Mouse (Mus musculus) frontal cortex, postnatal 36 days (tissue): ENCODE measurements around the gene Slc8a2.
A peak's percentile ranks its signal among the peaks of the same experiment; 100 is the strongest.

ENCODE experiments used
- DNase-seq, 2 experiments: peaks; one replicate each; pipeline ENCODE4 v3.0.0; 2022; ENCODE audit warnings: low spot score in 2 of 2

Slc8a2 gene

GRCm38 (mm10) chr7:16129421-16129845, at the start of gene Slc8a2:
Gene Slc8a2, plus strand, starts transcription at chr7:16129826.
- peak; percentile 86 to 92 for DNase-seq

- DNase-seq, result no peak
These were observed 49.7 kb upstream of the Slc8a2 start for GRCm38 (mm10) chr7:16079947-16080346.

- DNase-seq, result no peak
These were observed 49.0 kb upstream of the Slc8a2 start for GRCm38 (mm10) chr7:16080581-16080980.

DNA sequence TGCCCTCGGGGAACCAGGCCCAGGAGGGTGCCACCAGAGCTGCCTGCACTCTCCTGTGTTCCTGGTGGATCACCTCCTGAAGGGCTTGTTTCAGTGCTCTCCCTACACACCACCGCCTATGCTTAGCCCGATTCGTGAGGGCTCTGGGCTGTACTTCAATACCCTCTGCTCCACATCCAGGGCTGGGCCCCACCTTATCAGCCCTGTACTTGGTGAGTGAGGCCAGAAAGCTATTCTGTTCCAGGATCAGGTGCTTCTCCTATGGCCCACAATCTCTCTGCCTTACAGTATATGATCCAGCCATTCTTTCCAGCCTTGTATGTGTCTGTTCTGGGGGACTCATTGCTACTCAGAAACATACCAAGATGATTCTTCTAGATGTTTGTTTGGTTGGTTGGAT, 46.3 kb upstream of the Slc8a2 start:
- DNase-seq, result no peak

DNA sequence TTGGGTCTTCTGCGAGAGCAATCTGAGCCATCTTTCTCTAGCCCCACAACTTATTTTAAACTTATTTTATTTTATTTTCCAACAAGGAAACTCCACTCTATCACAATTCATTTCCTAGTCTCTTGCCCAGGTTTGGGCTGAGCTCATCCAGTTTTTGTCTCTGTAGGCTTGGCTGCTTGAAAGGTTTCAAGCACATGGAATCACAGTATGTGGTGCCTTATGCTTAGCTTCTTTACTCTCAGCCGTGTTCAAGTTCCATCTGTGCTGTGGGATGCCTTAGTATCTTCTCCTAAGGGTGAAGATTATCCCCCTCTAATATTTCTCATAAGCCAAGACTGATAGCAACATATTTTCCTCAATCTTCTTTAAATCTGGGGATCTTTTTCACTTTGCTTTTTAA, 42.0 kb upstream of the Slc8a2 start:
- no peak for DNase-seq

GRCm38 (mm10) chr7:16094592-16094991, 35.0 kb upstream of the Slc8a2 start:
- no peak for DNase-seq

GRCm38 (mm10) chr7:16098021-16099017, 31.3 kb upstream of the Slc8a2 start, which contains the start of gene Napa:
Gene Napa, plus strand, starts transcription at chr7:16098458.
- DNase-seq, result peak; percentile 99 to 100

DNA sequence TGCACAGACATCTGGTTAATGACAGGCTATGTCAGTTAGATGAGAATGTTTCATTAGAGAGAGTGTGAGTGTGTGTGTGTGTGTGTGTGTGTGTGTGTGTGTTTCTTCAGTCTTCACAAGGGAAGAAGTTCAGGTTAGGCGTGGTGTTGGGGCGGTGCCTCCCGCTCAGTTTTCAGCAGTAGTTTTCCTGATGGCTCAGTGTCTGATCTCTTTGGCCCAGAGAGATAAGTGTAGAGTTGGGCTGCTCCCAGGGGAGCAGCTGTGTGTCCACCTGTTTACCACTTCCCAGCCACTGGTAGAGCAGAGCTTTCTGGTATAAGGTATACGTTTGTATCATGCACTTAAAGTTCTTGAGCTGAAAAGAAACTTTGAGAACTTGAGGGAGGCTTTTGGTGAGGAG, 29.7 kb upstream of the Slc8a2 start:
- no peak for DNase-seq

DNA sequence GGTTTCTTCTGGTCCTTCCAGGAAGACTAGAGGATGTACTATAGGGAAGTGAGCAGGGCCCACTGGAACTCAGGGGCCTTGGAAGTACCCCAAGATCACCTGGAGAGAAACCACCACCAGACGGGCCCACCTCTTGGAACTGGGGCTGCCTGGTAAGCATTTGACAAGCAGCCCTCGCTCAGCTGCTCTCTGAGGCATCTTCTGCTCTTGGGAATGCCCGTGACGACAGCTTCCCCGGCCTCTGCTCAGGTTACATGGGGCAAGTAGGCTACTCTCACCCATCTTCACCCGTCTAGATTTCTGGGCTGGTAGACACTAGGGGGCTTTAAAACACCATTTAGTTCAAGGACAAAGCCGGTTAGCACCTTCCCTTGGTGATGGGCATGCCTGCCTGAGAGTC, 28.5 kb upstream of the Slc8a2 start:
- DNase-seq, result no peak

- DNase-seq, result no peak
These were observed 27.7 kb upstream of the Slc8a2 start for GRCm38 (mm10) chr7:16101726-16102475.

GRCm38 (mm10) chr7:16102686-16103226, 26.9 kb upstream of the Slc8a2 start:
- DNase-seq, result no peak

- DNase-seq, result peak; percentile 79 to 88
These were observed 25.9 kb upstream of the Slc8a2 start for GRCm38 (mm10) chr7:16103760-16104159.

DNA sequence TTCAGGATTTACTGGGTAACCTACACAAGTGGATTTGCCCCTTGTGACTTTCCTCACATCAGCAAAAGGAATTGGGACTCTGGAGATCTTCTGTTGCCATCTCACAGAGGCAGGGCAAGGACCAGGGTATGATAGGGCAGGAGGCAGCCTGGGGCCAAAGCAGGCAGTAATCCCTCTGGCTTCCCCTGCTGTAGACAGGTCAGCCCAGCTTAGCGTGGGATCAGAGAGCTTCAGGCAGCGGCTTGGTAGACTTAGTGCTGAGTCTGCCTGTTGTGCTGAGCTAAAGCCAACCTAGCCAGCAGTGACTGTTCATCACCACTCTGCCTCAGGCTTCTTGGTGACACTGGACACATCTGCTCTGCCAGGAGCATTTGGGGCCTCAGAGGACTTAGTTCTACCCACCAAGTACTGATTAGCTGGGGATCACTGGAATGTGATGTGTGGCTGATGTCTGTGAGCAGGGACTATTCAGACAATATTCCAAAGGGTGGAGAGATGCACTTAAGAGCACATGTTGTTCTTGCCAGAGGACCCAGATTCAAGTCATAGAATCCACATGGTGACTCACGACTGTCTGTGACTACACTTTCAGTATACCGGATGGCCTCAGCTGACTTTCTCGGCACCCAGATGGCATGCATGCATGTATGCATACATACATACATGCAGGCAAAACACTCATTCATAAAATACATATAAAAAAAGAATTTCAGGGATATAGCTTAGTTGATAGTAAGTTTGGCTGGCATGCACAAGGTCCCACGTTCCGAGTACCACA, 24.8 kb upstream of the Slc8a2 start:
- DNase-seq, result no peak

DNA sequence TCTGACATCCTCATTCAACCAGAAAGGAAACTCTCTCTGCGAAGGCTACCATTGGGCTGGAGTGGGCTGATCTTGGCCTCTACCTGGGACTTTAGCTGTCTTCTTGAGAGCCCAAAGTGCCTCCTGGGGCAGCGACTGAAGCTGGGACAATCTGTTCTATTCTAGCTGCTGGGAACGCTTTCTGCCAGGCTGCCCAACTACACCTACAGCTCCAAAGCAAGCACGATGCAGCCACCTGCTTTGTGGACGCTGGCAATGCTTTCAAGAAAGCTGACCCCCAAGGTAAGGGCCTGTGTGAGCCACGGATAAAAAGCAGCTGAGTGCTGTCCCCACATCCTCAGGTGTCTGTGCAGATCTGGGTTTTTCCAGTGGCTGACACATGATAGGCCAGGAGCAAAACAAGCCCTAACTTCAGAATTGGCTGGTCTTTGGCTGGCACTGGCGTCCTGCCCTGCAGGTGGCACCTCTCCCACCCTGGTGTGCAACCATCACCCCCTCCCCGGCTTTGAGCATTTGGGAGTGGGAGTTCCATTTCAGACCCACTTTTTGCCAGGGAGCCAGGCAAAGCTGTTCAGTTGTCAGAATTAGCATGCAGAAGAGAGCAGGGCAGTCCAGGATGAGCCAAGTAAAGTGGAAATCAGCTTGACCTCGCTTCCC, 20.6 kb upstream of the Slc8a2 start:
- DNase-seq, result no peak

DNA sequence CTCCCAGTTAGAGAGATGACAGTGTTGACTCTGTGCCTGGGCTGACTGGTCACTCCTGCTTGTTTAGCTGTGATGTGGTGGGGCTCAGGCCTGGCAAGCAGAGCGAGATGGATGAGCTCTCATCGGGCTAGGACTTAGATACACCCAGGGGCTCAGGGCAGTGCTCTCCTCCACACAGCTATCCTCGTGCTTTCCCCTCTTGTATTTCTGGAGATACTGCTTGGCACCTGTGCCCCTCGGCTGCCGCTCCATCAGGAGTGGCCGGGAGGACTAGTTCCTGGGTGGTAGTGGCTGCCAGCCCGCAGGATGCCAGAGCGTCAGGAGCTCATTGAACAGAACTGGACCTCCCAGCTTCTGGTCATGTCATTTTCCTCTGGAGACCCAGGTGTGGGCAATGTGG, 19.5 kb upstream of the Slc8a2 start:
- no peak for DNase-seq

- DNase-seq, result no peak
These were observed 18.1 kb upstream of the Slc8a2 start for GRCm38 (mm10) chr7:16111284-16112090.

GRCm38 (mm10) chr7:16116418-16116817, 13.2 kb upstream of the Slc8a2 start:
- DNase-seq, result no peak

DNA sequence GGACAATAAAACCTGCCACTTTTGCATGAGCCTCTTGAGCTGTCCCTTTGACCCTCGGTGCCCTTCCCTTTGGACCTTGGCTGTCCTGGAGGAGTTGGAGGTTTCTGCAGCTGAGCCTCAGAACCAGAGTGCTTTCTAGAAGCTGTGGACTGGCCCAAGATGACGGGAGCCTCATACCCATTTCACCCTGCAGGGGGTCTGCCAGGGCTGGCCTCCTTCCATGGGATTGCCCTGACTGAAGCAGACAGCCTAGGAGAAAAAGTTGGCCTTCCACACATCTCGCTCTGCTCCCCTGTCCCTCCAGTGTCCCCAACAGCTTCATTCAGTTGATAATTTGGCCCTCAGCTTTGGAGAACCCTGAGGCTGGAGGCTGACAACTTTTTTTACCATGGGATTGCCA, 12.5 kb upstream of the Slc8a2 start:
- DNase-seq, result no peak

DNA sequence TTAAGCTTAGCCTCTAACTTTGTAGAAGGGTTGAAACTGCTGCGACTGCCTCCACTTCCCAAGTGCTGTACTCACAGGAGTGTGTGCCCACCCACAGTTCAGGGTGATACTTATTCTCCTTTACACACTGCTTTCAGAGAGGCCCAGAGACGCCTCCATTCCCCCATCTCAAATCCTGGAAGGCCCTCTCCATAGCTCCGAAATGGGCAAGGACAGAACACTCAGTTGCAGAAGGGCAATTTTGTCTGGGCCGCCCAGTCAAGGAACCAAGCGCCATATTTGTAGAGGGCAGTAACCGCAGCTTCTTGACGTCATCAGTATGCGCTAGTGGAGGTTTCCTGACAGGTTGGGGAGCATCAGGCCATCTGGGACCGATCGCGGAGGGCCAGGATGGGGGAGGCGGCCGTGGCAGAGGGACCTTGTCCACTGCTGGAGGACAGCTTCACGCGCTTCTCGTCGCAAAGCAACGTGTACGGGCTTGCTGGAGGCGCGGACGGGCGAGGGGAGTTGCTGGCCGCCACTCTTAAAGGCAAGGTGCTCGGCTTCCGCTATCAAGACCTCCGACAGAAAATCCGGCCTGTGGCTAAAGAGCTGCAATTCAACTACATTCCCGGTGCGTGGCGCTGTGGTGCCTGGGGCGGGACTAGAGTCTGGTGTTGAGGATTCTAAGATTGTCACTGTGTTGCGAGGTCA, 9.9 kb upstream of the Slc8a2 start, which contains the start of gene Kptn:
Kptn (plus strand) TSS at position 327 of the 693 bp plus-strand sequence.
- peak; percentile 93 to 95 for DNase-seq

DNA sequence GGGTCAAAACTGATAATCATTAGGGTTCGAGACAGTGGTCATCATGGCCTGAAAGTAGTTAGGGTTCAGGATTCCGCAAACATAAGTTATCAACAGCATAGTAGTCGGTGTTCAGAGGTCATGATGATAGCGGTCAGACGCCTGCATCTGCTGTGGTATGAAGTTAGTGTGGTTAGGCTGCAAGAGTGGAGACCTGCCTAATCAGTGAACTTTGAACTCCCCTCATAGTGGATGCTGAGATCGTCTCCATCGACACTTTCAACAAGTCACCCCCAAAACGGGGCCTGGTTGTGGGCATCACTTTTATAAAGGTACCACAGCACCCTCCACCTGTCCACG, 9.4 kb upstream of the Slc8a2 start:
- DNase-seq, result no peak
